In the genomic region with DNA sequence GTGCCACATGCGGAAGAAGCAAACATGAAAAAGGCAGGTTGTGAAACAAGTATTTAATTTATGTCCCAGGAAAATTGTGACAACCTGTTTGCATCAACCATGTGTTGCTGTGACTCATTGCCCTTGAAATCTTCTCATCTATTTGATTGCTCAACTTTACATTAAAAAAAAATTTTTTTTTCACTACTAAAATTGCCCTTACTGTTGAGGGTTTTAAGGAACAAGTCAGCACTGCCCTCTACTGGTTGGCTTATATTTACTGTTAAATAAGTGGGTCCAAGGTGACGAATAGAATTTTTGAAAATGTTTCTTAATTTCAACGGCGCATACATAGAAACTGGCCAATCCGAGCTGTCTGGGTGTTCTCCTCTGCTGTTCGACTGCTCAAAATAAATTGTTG, we compare ENCODE assay signal across 9 mouse cellular contexts. TPM values are rescaled to one million over a fixed set of nuclear protein-coding genes. Genes with fewer than 3 reads are reported as not detected.
DNase-seq lines count a peak whose midpoint lies in the region; ATAC-seq and TF ChIP-seq lines count a peak whose summit lies in the region.
"Had no signal": no experiment of that assay in that cellular context is flagged by ENCODE, and none has a peak within 500 bp of the region (broad histone marks: within the 10 kb centered on the region; RNA-seq: fewer than 3 reads in every experiment).

No protein-coding gene starts in this region.

- peak; percentile 21 for DNase-seq in cerebellum, adult 8-10 months
- DNase-seq in liver, adult 2 months (ENCODE audit: extremely low read depth, low read depth, low spot score) = peak; percentile 75
- DNase-seq in hindbrain, postnatal 0 days (ENCODE audit: low spot score) = peak; percentile 79
- peak; percentile 43 for DNase-seq in retina, adult 2 months (ENCODE audit: low read depth, low spot score)
- no peak for DNase-seq in right cerebral cortex, postnatal 4 days

- TF ChIP-seq POLR2A in liver, adult 2 months (IDR thresholded peaks at IDR 0.05; ENCODE audit: extremely low read depth, insufficient read depth, low read length) = no peak

- no peak overlapping the region for H3K9ac ChIP-seq in liver, adult 2 months (ENCODE audit: low read depth, low read length)
- no peak overlapping the region for H3K9ac ChIP-seq in liver, embryonic 12.5 days
- no peak overlapping the region for H3K9ac ChIP-seq in hindbrain, postnatal 0 days (replicated peaks; ENCODE audit: low read length)

- WGBS in liver, adult 2 months = 21% methylated on average over 6 of the region's 6 CpGs
- 33% methylated on average over 6 of the region's 6 CpGs for WGBS in liver, embryonic 12.5 days (ENCODE audit: insufficient replicate concordance)
- WGBS in hindbrain, postnatal 0 days = 51% methylated on average over 6 of the region's 6 CpGs

- H3K27me3 ChIP-seq in liver, adult 2 months (ENCODE audit: control insufficient read depth, insufficient read depth, low read length) = no peaks in the 10 kb centered on the region
- H3K27me3 ChIP-seq in liver, embryonic 12.5 days (replicated peaks) = no peaks in the 10 kb centered on the region
- H3K27me3 ChIP-seq in hindbrain, postnatal 0 days (ENCODE audit: insufficient read depth, low read length) = no peaks in the 10 kb centered on the region

- H3K27ac ChIP-seq in liver, adult 2 months (replicated peaks; ENCODE audit: insufficient read depth, low read depth, low read length) = peak overlapping the region; percentile 70
- no peak overlapping the region for H3K27ac ChIP-seq in liver, embryonic 12.5 days
- peak overlapping the region; percentile 78 for H3K27ac ChIP-seq in brown adipose tissue, adult 24 weeks (replicated peaks; ENCODE audit: low read depth, low read length)
- H3K27ac ChIP-seq in hindbrain, postnatal 0 days = no peak overlapping the region

- no peak overlapping the region for H3K4me2 ChIP-seq in liver, embryonic 12.5 days
- H3K4me2 ChIP-seq in hindbrain, postnatal 0 days (ENCODE audit: low read depth, low read length) = peak overlapping the region; percentile 29; the same call in 1 of the 2 replicates

- H3K4me3 ChIP-seq in liver, adult 2 months (ENCODE audit: insufficient read depth, low read depth, low read length) = peak overlapping the region; percentile 20; the same call in 1 of the 2 replicates
- no peak overlapping the region for H3K4me3 ChIP-seq in liver, embryonic 12.5 days
- peak overlapping the region; percentile 36 for H3K4me3 ChIP-seq in brown adipose tissue, adult 24 weeks (ENCODE audit: insufficient read depth, low read depth, low read length)
- no peak overlapping the region for H3K4me3 ChIP-seq in hindbrain, postnatal 0 days (ENCODE audit: low read length)

- ATAC-seq in cerebellum, adult (ENCODE audit: insufficient number of reproducible peaks, low FRiP score, low TSS enrichment) = no peak
- ATAC-seq in liver, embryonic 12.5 days = no peak
- ATAC-seq in hindbrain, postnatal 0 days = no peak

- H3K79me2 ChIP-seq in liver, adult 2 months (ENCODE audit: control insufficient read depth, insufficient read depth, low read length) = no peaks in the 10 kb centered on the region

- TF ChIP-seq CTCF in liver, adult 2 months (IDR thresholded peaks at IDR 0.05; ENCODE audit: low read depth, low read length) = peak; percentile 45; the same call in 1 of the 2 replicates
- TF ChIP-seq CTCF in hindbrain, postnatal 0 days (IDR thresholded peaks at IDR 0.05; ENCODE audit: low read depth) = peak; percentile 66

- H3K36me3 ChIP-seq in liver, adult 2 months (ENCODE audit: control insufficient read depth, insufficient read depth, low read length) = no peaks in the 10 kb centered on the region
- H3K36me3 ChIP-seq in liver, embryonic 12.5 days = no peaks in the 10 kb centered on the region
- no peaks in the 10 kb centered on the region for H3K36me3 ChIP-seq in hindbrain, postnatal 0 days (ENCODE audit: insufficient read depth, low read length)

- H3K4me1 ChIP-seq in liver, adult 2 months (ENCODE audit: control insufficient read depth, insufficient read depth, low read length) = peaks cover 6% of the 10 kb centered on the region
- H3K4me1 ChIP-seq in liver, embryonic 12.5 days = no peaks in the 10 kb centered on the region
- H3K4me1 ChIP-seq in brown adipose tissue, adult 24 weeks (ENCODE audit: control insufficient read depth, insufficient read depth, insufficient read length, low read length) = no peaks in the 10 kb centered on the region
- H3K4me1 ChIP-seq in hindbrain, postnatal 0 days (ENCODE audit: insufficient read depth, low read length) = no peaks in the 10 kb centered on the region

- no peaks in the 10 kb centered on the region for H3K9me3 ChIP-seq in liver, embryonic 12.5 days (replicated peaks)
- no peaks in the 10 kb centered on the region for H3K9me3 ChIP-seq in hindbrain, postnatal 0 days (ENCODE audit: low read length)

RNA-seq across cellular contexts. Expression of gene Dhrs7, which starts 29.2 kb away (rescaled TPM):
- 58.5 and 70.3 TPM in 2 replicates for total RNA-seq in liver, adult 2 months (2014; rRNA removed)
- polyA plus RNA-seq in liver, adult 2 months (2012; rRNA removed) = 37.2 and 41.8 TPM in 2 replicates
- polyA plus RNA-seq in liver, embryonic 12.5 days (2016; fragmentation: Nextera tagmentation; extraction: Ambion mirVana) = 10.3 and 11.0 TPM in 2 replicates
- 377 and 379 TPM in 2 replicates for polyA plus RNA-seq in brown adipose tissue, adult 24 weeks (2012; ENCODE audit: insufficient read depth, insufficient read length, missing spikeins)
- total RNA-seq in hindbrain, postnatal 0 days (2014; rRNA removed) = 14.4 and 14.7 TPM in 2 replicates
- 31.9 and 34.6 TPM in 2 replicates for polyA plus RNA-seq in hindbrain, postnatal 0 days (2015; fragmentation: Nextera tagmentation; extraction: Ambion mirVana)

RNA-seq across cellular contexts. Expression of gene Gm4756, which starts 44.4 kb away (rescaled TPM):
- total RNA-seq in liver, adult 2 months (2014; rRNA removed) = 72.0 and 103 TPM in 2 replicates
- 117 and 146 TPM in 2 replicates for polyA plus RNA-seq in liver, adult 2 months (2012; rRNA removed)
- not detected in 2 replicates for polyA plus RNA-seq in liver, embryonic 12.5 days (2016; fragmentation: Nextera tagmentation; extraction: Ambion mirVana)
- polyA plus RNA-seq in brown adipose tissue, adult 24 weeks (2012; ENCODE audit: insufficient read depth, insufficient read length, missing spikeins) = not detected in 2 replicates
- total RNA-seq in hindbrain, postnatal 0 days (2014; rRNA removed) = not detected in 2 replicates
- not detected in 2 replicates for polyA plus RNA-seq in hindbrain, postnatal 0 days (2015; fragmentation: Nextera tagmentation; extraction: Ambion mirVana)
- total RNA-seq: left cerebral cortex, adult 18-20 months had no signal

Comparison
In these comparisons a context has a peak if more than half of its experiments do, and no peak if none do; other contexts are left out.
1. H3K27ac ChIP-seq: peak in liver, adult 2 months (single experiment) and brown adipose tissue, adult 24 weeks (single experiment); none in liver, embryonic 12.5 days (single experiment) and hindbrain, postnatal 0 days (single experiment).
2. H3K4me3 ChIP-seq: peak in liver, adult 2 months (single experiment) and brown adipose tissue, adult 24 weeks (single experiment); none in liver, embryonic 12.5 days (single experiment) and hindbrain, postnatal 0 days (single experiment).
3. RNA of gene Gm4756, which starts 44.4 kb away (polyA plus RNA-seq): 117 to 146 TPM in liver, adult 2 months; not detected in brown adipose tissue, adult 24 weeks, not detected in hindbrain, postnatal 0 days and not detected in liver, embryonic 12.5 days; every median in the first group is over 10 times any median in the second.